Mouse (Mus musculus) lung, postnatal 0 days (tissue): ENCODE measurements at regions not wholly inside any gene's neighbourhood (a gene's known extent, or its start where the extent isn't known, plus 50 kb on each side); places are given as distances from the start of the nearest gene placed in this dataset.

Experiments
- ATAC-seq: fragments of 200-750 bp; cut with Nextera tagmentation; 2 replicates; pipeline ENCODE4 v1.8.0; 2017; ENCODE audit warnings: moderate library complexity
- DNase-seq: peaks from one replicate; pipeline ENCODE4 v3.0.0-alpha.2; 2016; ENCODE audit warnings: low spot score
- H3K27ac ChIP-seq: fragments of 300-500 bp; sonication (generic); 2 replicates; pipeline ENCODE4 v1.5.1; 2014; ENCODE audit warnings: antibody characterized with exemption, mild to moderate bottlenecking, low read length, mixed read lengths
- H3K27me3 ChIP-seq: fragments of 300-500 bp; sonication (generic); replicated peaks from 2 replicates; pipeline ENCODE4 v1.6.1; 2014; ENCODE audit warnings: low read length, mixed read lengths; ENCODE audit not compliant: insufficient read depth
- H3K36me3 ChIP-seq: fragments of 300-500 bp; sonication (generic); 2 replicates; pipeline ENCODE4 v1.6.1; 2014; ENCODE audit warnings: low read length, mixed read lengths; ENCODE audit not compliant: insufficient read depth
- H3K4me1 ChIP-seq: fragments of 300-500 bp; sonication (generic); 2 replicates; pipeline ENCODE4 v1.6.1; 2014; ENCODE audit warnings: antibody characterized with exemption, low read depth, low read length, mixed read lengths; ENCODE audit not compliant: insufficient read depth
- H3K4me2 ChIP-seq: fragments of 300-500 bp; sonication (generic); replicated peaks from 2 replicates; pipeline ENCODE4 v1.6.1; 2014; ENCODE audit warnings: low read depth, mild to moderate bottlenecking, low read length, moderate library complexity, mixed read lengths
- H3K4me3 ChIP-seq: fragments of 300-500 bp; sonication (generic); 2 replicates; pipeline ENCODE4 v1.5.1; 2014; ENCODE audit warnings: low read depth, low read length
- H3K9ac ChIP-seq: fragments of 300-500 bp; sonication (generic); replicated peaks from 2 replicates; pipeline ENCODE4 v1.6.1; 2014; ENCODE audit warnings: low read depth, mild to moderate bottlenecking
- H3K9me3 ChIP-seq: fragments of 300-500 bp; sonication (generic); 2 replicates; pipeline ENCODE4 v1.6.1; 2016; ENCODE audit warnings: low read length, mixed read lengths
- CTCF ChIP-seq: IDR thresholded peaks from 2 replicates; pipeline ENCODE4 v1.5.1; 2016; ENCODE audit warnings: antibody characterized with exemption, mild to moderate bottlenecking
- EP300 ChIP-seq: IDR thresholded peaks from 2 replicates; pipeline ENCODE4 v1.6.1; 2016; ENCODE audit warnings: antibody characterized with exemption, mild to moderate bottlenecking, control low read depth
- WGBS: fragments of 180-500 bp; shearing (Covaris S2); extraction: QIAGEN DNeasy Blood & Tissue Kit; methylation state at CpG from one replicate; pipeline ENCODE4 v1.1.7; 2014; 5-methylcytosine and 5-hydroxymethylcytosine counted together

DNA sequence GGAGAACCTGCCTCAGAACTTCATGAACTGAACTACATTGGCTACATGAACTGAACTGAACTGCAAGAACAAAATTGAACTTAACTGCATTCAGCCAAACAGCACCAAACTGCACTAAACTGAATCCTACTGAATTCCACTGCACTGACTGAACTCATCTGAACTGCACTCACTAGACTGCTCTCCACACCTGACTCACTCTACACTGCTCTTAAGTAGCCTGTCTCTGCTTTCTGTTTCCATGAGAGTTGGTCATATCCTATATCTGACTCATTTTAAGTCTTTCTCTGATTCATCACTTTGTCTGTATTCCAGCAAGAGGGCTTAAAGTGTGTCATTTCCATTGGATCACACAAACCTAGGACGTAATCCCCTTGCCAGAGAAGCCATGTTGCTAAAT lies 490.1 kb downstream of the Prdm13 start:
- WGBS, result 63% methylated on average over 1 of the region's 1 CpGs
- Histone ChIP-seq H3K36me3 (no peaks in the 10 kb centered on the region), H3K27me3 (no peaks in the 10 kb centered on the region), H3K4me3 (no peak overlapping the region), H3K27ac (no peak overlapping the region), H3K4me2 (no peak overlapping the region), H3K9me3 (no peaks in the 10 kb centered on the region), H3K9ac (no peak overlapping the region), H3K4me1 (no peaks in the 10 kb centered on the region)
- ATAC-seq, result no peak
- no peak for DNase-seq
- TF ChIP-seq CTCF, result no peak
- no peak for TF ChIP-seq EP300

DNA sequence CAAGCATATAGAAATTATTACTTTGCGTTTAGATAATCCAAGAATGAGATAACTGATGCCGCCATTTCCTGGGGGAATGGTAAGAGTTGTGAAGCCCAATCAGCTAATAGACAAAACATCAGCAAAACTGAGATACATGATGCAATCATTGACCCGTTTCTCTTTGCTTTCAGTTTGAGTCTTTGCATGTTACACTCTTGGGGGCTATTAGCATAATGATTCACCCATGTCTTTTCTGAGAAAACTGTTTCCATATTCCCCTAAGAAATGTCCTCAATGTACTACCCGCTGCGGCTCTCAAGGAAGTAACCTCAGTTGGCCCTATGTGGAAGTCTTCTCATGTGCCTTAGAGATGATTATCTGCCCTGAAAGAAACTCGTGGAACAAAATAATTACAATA lies 512.0 kb downstream of the Prdm13 start:
- Histone ChIP-seq H3K4me3 (no peak overlapping the region), H3K4me2 (no peak overlapping the region), H3K4me1 (no peaks in the 10 kb centered on the region), H3K9me3 (no peaks in the 10 kb centered on the region), H3K27me3 (no peaks in the 10 kb centered on the region), H3K9ac (no peak overlapping the region), H3K27ac (no peak overlapping the region), H3K36me3 (no peaks in the 10 kb centered on the region)
- WGBS, result 67% methylated on average over 6 of the region's 6 CpGs
- no peak for TF ChIP-seq CTCF
- no peak for TF ChIP-seq EP300
- DNase-seq (no peak), ATAC-seq (no peak)

DNA sequence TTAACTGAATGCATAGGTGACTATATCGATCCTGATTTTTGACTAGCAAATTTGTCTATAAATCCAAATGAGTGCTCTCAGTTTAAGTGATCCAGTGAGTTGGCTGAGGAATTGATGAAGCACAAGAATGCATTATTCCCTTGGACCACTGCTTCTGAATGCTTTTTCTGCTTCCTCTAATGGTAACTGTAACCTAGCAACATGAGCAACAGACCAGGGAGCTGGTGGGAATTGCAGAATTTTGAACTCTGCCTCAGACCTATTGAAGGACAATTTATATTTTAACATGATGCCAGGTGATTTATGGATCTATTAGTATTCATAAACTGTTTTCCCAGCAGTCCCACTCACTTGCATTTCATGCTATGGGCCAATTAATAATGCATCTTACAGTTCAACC lies 512.7 kb downstream of the Prdm13 start:
- Histone ChIP-seq H3K4me3 (no peak overlapping the region), H3K4me2 (no peak overlapping the region), H3K4me1 (no peaks in the 10 kb centered on the region), H3K9ac (no peak overlapping the region), H3K27me3 (no peaks in the 10 kb centered on the region), H3K36me3 (no peaks in the 10 kb centered on the region), H3K27ac (no peak overlapping the region), H3K9me3 (no peaks in the 10 kb centered on the region)
- no peak for ATAC-seq
- TF ChIP-seq CTCF (no peak), EP300 (no peak)
- WGBS, result 94% methylated on average over 1 of the region's 1 CpGs
- no peak for DNase-seq

DNA sequence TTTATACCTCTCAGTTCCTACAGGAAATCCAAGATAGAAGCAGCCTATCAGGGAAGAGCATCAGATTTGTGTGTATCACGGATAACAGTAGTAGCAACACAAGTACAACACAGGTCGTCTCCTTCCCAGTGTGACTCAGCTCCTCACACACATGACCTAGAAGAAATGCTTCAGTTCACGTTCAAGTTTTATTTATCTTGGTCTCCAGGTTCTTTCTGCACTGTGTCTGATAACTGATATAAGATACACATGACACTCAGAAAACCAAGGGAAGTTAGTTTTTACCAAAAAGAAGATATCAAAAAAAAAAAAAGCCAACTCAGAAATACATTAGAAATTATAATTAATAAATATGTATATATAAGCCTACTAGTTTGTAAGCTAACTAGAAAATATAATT lies 515.0 kb downstream of the Prdm13 start:
- H3K9me3 ChIP-seq, result no peaks in the 10 kb centered on the region
- 68% methylated on average over 3 of the region's 3 CpGs for WGBS
- H3K9ac ChIP-seq, result no peak overlapping the region
- DNase-seq (no peak), ATAC-seq (no peak)
- no peaks in the 10 kb centered on the region for H3K4me1 ChIP-seq
- no peak overlapping the region for H3K4me2 ChIP-seq
- no peak overlapping the region for H3K27ac ChIP-seq
- no peaks in the 10 kb centered on the region for H3K27me3 ChIP-seq
- TF ChIP-seq CTCF, result no peak
- no peak overlapping the region for H3K4me3 ChIP-seq
- H3K36me3 ChIP-seq, result no peaks in the 10 kb centered on the region

DNA sequence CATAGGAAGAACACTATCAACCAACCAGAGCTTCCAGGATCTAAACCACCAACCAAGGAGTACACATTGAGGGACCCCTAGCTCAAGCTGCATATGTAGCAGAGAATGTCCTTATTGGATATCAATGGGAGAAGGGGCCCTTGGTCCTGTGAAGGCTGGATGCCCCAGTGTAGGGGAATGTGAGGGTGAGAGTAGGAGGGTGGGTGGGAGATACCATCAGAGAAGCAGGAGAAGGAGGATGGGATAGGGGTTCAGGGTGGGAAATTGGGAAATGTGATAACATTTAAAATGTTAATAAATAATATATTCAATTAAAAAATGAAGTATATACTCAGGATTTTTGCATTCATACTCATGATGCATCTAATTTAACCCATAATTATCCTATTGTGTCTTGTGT lies 523.6 kb downstream of the Prdm13 start:
- no peaks in the 10 kb centered on the region for H3K9me3 ChIP-seq
- H3K27ac ChIP-seq, result no peak overlapping the region
- TF ChIP-seq EP300 (no peak), CTCF (no peak)
- H3K36me3 ChIP-seq, result no peaks in the 10 kb centered on the region
- no peak for DNase-seq
- no peak overlapping the region for H3K4me3 ChIP-seq
- no peak overlapping the region for H3K9ac ChIP-seq
- no peaks in the 10 kb centered on the region for H3K27me3 ChIP-seq
- no peak overlapping the region for H3K4me2 ChIP-seq
- ATAC-seq, result no peak
- H3K4me1 ChIP-seq, result no peaks in the 10 kb centered on the region

DNA sequence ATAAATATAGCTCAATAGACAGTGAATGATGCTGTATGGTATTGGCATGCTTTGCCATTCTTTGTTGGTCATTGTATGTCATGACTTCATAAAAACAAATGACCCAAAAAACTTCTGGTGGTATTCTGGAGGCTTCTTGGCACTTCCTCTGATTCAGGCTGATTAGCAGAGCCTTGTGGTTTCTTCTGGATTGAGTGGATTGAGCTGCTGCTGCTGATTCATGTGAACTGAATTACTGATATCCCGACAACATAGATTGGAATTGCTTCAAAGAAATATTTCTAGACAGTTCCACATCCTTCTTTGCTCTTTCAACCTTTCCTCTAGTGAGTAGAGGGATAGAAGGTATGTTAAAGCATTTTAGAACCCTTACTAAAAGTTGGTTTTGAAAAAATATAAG lies 559.9 kb downstream of the Prdm13 start:
- no peaks in the 10 kb centered on the region for H3K36me3 ChIP-seq
- H3K4me2 ChIP-seq, result no peak overlapping the region
- WGBS, result 67% methylated on average over 1 of the region's 1 CpGs
- H3K9me3 ChIP-seq, result no peaks in the 10 kb centered on the region
- H3K4me3 ChIP-seq, result no peak overlapping the region
- no peak overlapping the region for H3K9ac ChIP-seq
- DNase-seq, result no peak
- no peaks in the 10 kb centered on the region for H3K4me1 ChIP-seq
- H3K27ac ChIP-seq, result no peak overlapping the region
- TF ChIP-seq EP300, result no peak
- TF ChIP-seq CTCF, result no peak
- no peak for ATAC-seq
- H3K27me3 ChIP-seq, result no peaks in the 10 kb centered on the region

DNA sequence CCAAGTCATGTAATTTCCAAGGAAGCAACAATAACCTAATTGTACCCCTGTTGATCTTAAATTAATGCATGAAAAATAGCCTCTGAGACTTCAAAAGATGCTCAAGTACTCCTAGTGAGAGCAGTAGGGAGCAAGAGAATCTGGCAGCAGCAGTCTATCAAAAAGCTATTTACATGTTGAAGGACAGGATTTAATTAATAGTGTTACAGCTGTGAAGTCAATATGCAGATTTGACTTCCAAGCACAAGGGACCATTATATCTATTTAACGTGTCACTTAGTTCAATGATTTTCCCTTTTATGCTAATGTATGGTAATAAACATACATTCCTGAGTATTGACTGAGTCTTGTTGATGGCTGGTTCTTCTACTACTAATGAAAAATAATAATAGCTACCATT lies 590.0 kb downstream of the Prdm13 start:
- ATAC-seq, result no peak
- WGBS, result 81% methylated on average over 1 of the region's 1 CpGs
- H3K9ac ChIP-seq, result no peak overlapping the region

More for the DNA sequence above, 590.0 kb downstream of the Prdm13 start:
- DNase-seq, result no peak
- H3K4me3 ChIP-seq, result no peak overlapping the region
- no peaks in the 10 kb centered on the region for H3K27me3 ChIP-seq
- no peaks in the 10 kb centered on the region for H3K9me3 ChIP-seq
- TF ChIP-seq CTCF, result no peak
- TF ChIP-seq EP300, result no peak
- H3K4me1 ChIP-seq, result no peaks in the 10 kb centered on the region
- H3K27ac ChIP-seq, result no peak overlapping the region
- no peak overlapping the region for H3K4me2 ChIP-seq
- H3K36me3 ChIP-seq, result no peaks in the 10 kb centered on the region
